Comparison of ENCODE assay signal across 19 mouse cellular contexts in genomic region chr11:97733689-97734088, GRCm38 (mm10). TPM values are rescaled to one million over a fixed set of nuclear protein-coding genes. Genes with fewer than 3 reads are reported as not detected.
A peak's percentile ranks its signal among the peaks of the same experiment; 100 is the strongest.
DNase-seq lines count a peak whose midpoint lies in the region; ATAC-seq and TF ChIP-seq lines count a peak whose summit lies in the region.
"Had no signal": no experiment of that assay in that cellular context is flagged by ENCODE, and none has a peak within 500 bp of the region (broad histone marks: within the 10 kb centered on the region; RNA-seq: fewer than 3 reads in every experiment).

No protein-coding gene starts in this region.

- H3K27ac ChIP-seq in hindbrain, embryonic 10.5 days, result peak overlapping the region; percentile 50; the same call in 1 of the 2 replicates
- H3K27ac ChIP-seq in hindbrain, embryonic 12.5 days, result no peak overlapping the region
- no peak overlapping the region for H3K27ac ChIP-seq in midbrain, embryonic 11.5 days (ENCODE audit: low read depth, low read length)
- no peak overlapping the region for H3K27ac ChIP-seq in midbrain, postnatal 0 days (ENCODE audit: low read depth, low read length)
- H3K27ac ChIP-seq: hindbrain, embryonic 15.5 days; liver, embryonic 14.5 days; neural tube, embryonic 12.5 days had no signal

- H3K4me3 ChIP-seq in hindbrain, embryonic 10.5 days, result 0 out of 2 replicates have a peak overlapping the region, but pooled peaks have one; percentile 1
- no peak overlapping the region for H3K4me3 ChIP-seq in hindbrain, embryonic 12.5 days
- H3K4me3 ChIP-seq in midbrain, embryonic 11.5 days (ENCODE audit: low read depth, low read length), result no peak overlapping the region
- no peak overlapping the region for H3K4me3 ChIP-seq in midbrain, postnatal 0 days (ENCODE audit: low read depth, low read length)
- H3K4me3 ChIP-seq: hindbrain, embryonic 15.5 days; neural tube, embryonic 12.5 days had no signal

- no peak overlapping the region for H3K9ac ChIP-seq in hindbrain, embryonic 12.5 days
- H3K9ac ChIP-seq in midbrain, embryonic 11.5 days (ENCODE audit: low read length), result no peak overlapping the region
- no peak overlapping the region for H3K9ac ChIP-seq in midbrain, postnatal 0 days (replicated peaks; ENCODE audit: low read length, poor library complexity, severe bottlenecking)
- H3K9ac ChIP-seq: hindbrain, embryonic 15.5 days; liver, embryonic 14.5 days; neural tube, embryonic 12.5 days had no signal

- no peak overlapping the region for H3K4me2 ChIP-seq in hindbrain, embryonic 12.5 days (replicated peaks)
- H3K4me2 ChIP-seq in midbrain, embryonic 11.5 days, result no peak overlapping the region
- no peak overlapping the region for H3K4me2 ChIP-seq in midbrain, postnatal 0 days (ENCODE audit: low read depth, low read length, poor library complexity, severe bottlenecking)
- H3K4me2 ChIP-seq: hindbrain, embryonic 15.5 days; neural tube, embryonic 12.5 days had no signal

- intact Hi-C loops in left cerebral cortex, postnatal 10 days (cut with DNase I), result no loop called here

- H3K36me3 ChIP-seq in hindbrain, embryonic 10.5 days, result peaks cover 39% of the 10 kb centered on the region
- H3K36me3 ChIP-seq in hindbrain, embryonic 12.5 days, result peaks cover 33% of the 10 kb centered on the region
- peaks cover 5% of the 10 kb centered on the region; the same call in 1 of the 2 replicates for H3K36me3 ChIP-seq in midbrain, embryonic 11.5 days (ENCODE audit: control insufficient read depth, insufficient read depth, low read length)
- H3K36me3 ChIP-seq in midbrain, postnatal 0 days (ENCODE audit: insufficient read depth, low read length), result peaks cover 25% of the 10 kb centered on the region

- H3K4me1 ChIP-seq in hindbrain, embryonic 10.5 days (replicated peaks), result peaks cover 15% of the 10 kb centered on the region
- peaks cover 9% of the 10 kb centered on the region for H3K4me1 ChIP-seq in hindbrain, embryonic 12.5 days
- H3K4me1 ChIP-seq in midbrain, embryonic 11.5 days (ENCODE audit: control insufficient read depth, insufficient read depth, low read length), result no peaks in the 10 kb centered on the region; the same call in none of the 2 replicates
- H3K4me1 ChIP-seq in midbrain, postnatal 0 days (ENCODE audit: insufficient read depth, low read length), result no peaks in the 10 kb centered on the region
- H3K4me1 ChIP-seq: neural tube, embryonic 12.5 days had no signal

- no peaks in the 10 kb centered on the region for H3K27me3 ChIP-seq in hindbrain, embryonic 10.5 days (ENCODE audit: insufficient read depth, poor library complexity, severe bottlenecking)
- H3K27me3 ChIP-seq in hindbrain, embryonic 12.5 days, result no peaks in the 10 kb centered on the region
- H3K27me3 ChIP-seq in midbrain, embryonic 11.5 days (ENCODE audit: control insufficient read depth, insufficient read depth, low read length), result no peaks in the 10 kb centered on the region
- H3K27me3 ChIP-seq in midbrain, postnatal 0 days (ENCODE audit: insufficient read depth, low read length), result no peaks in the 10 kb centered on the region
- H3K27me3 ChIP-seq: hindbrain, embryonic 15.5 days; neural tube, embryonic 12.5 days had no signal

- no peak for TF ChIP-seq CTCF in midbrain, postnatal 0 days (IDR thresholded peaks at IDR 0.05)

- 52% methylated on average over 10 of the region's 10 CpGs for WGBS in hindbrain, embryonic 10.5 days
- WGBS in hindbrain, embryonic 12.5 days, result 43% methylated on average over 10 of the region's 10 CpGs
- WGBS in midbrain, embryonic 11.5 days, result 61% methylated on average over 10 of the region's 10 CpGs
- 60% methylated on average over 10 of the region's 10 CpGs for WGBS in midbrain, postnatal 0 days

- no peak for ATAC-seq in hindbrain, embryonic 12.5 days (ENCODE audit: low FRiP score)
- ATAC-seq in midbrain, embryonic 11.5 days (ENCODE audit: low FRiP score), result no peak
- no peak for ATAC-seq in midbrain, postnatal 0 days (ENCODE audit: low FRiP score)

- H3K9me3 ChIP-seq in hindbrain, embryonic 10.5 days, result no peaks in the 10 kb centered on the region
- no peaks in the 10 kb centered on the region for H3K9me3 ChIP-seq in hindbrain, embryonic 12.5 days (replicated peaks)
- no peaks in the 10 kb centered on the region for H3K9me3 ChIP-seq in midbrain, embryonic 11.5 days (ENCODE audit: control insufficient read depth, low read length)
- no peaks in the 10 kb centered on the region for H3K9me3 ChIP-seq in midbrain, postnatal 0 days (ENCODE audit: low read length)
- H3K9me3 ChIP-seq: hindbrain, embryonic 15.5 days; neural tube, embryonic 12.5 days had no signal

- peak; percentile 48 for DNase-seq in hindbrain, embryonic 10.5 days (ENCODE audit: low spot score)
- DNase-seq in midbrain, embryonic 11.5 days (ENCODE audit: low spot score, missing footprints), result peak; percentile 80
- DNase-seq in midbrain, postnatal 0 days (ENCODE audit: low spot score), result no peak
- DNase-seq in hindlimb bud, embryonic 11.5 days (ENCODE audit: extremely low spot score, low read depth, low spot score), result peak; percentile 81
- peak; percentile 27 for DNase-seq in yolk sac, embryonic 10.5 days (ENCODE audit: low spot score)
- no peak for DNase-seq in frontal cortex, adult 2 months (ENCODE audit: extremely low spot score in 1 of 2, low spot score in 1 of 2)
- DNase-seq in left cerebral cortex, postnatal 10 days (ENCODE audit: extremely low spot score in 1 of 2, low spot score in 2 of 2), result no peak
- DNase-seq: cerebellum, adult 9-11 months; kidney, adult 8-10 months; thymus, postnatal 36 days had no signal

RNA-seq across cellular contexts. Expression of gene Pip4k2b, which starts 10.8 kb away (rescaled TPM):
- polyA plus RNA-seq in hindbrain, embryonic 10.5 days (2016; fragmentation: Nextera tagmentation; extraction: Ambion mirVana), result 1.8 and 2.0 TPM in 2 replicates
- polyA plus RNA-seq in hindbrain, embryonic 12.5 days (2016; fragmentation: Nextera tagmentation; extraction: Ambion mirVana), result 2.6 and 3.4 TPM in 2 replicates
- polyA plus RNA-seq in midbrain, embryonic 11.5 days (2014; fragmentation: Nextera tagmentation; extraction: Ambion mirVana), result 2.4 TPM in 2 replicates
- 149 and 166 TPM in 2 replicates for total RNA-seq in midbrain, postnatal 0 days (2014; rRNA removed)
- polyA plus RNA-seq in midbrain, postnatal 0 days (2015; fragmentation: Nextera tagmentation; extraction: Ambion mirVana), result 4.1 and 5.2 TPM in 2 replicates
- polyA plus RNA-seq in frontal cortex, adult 2 months (2012; rRNA removed), result 60.9 and 63.3 TPM in 2 replicates
- total RNA-seq in left cerebral cortex, postnatal 10 days (2021), result 100 to 1,000 TPM; 146 to 153 TPM

RNA-seq across cellular contexts. Expression of gene Psmb3, which starts 30.5 kb away (rescaled TPM):
- polyA plus RNA-seq in hindbrain, embryonic 10.5 days (2016; fragmentation: Nextera tagmentation; extraction: Ambion mirVana), result 642 and 643 TPM in 2 replicates
- 375 and 438 TPM in 2 replicates for polyA plus RNA-seq in hindbrain, embryonic 12.5 days (2016; fragmentation: Nextera tagmentation; extraction: Ambion mirVana)
- polyA plus RNA-seq in midbrain, embryonic 11.5 days (2014; fragmentation: Nextera tagmentation; extraction: Ambion mirVana), result 477 and 517 TPM in 2 replicates
- 386 and 449 TPM in 2 replicates for total RNA-seq in midbrain, postnatal 0 days (2014; rRNA removed)
- polyA plus RNA-seq in midbrain, postnatal 0 days (2015; fragmentation: Nextera tagmentation; extraction: Ambion mirVana), result 473 and 491 TPM in 2 replicates
- 241 and 243 TPM in 2 replicates for polyA plus RNA-seq in frontal cortex, adult 2 months (2012; rRNA removed)
- 100 to 1,000 TPM; 153 to 159 TPM for total RNA-seq in left cerebral cortex, postnatal 10 days (2021)

RNA-seq across cellular contexts. Expression of gene Cwc25, which starts 32.7 kb away (rescaled TPM):
- polyA plus RNA-seq in hindbrain, embryonic 10.5 days (2016; fragmentation: Nextera tagmentation; extraction: Ambion mirVana), result 19.4 and 20.6 TPM in 2 replicates
- polyA plus RNA-seq in hindbrain, embryonic 12.5 days (2016; fragmentation: Nextera tagmentation; extraction: Ambion mirVana), result 22.0 and 25.4 TPM in 2 replicates
- 12.6 and 15.0 TPM in 2 replicates for polyA plus RNA-seq in midbrain, embryonic 11.5 days (2014; fragmentation: Nextera tagmentation; extraction: Ambion mirVana)
- 11.8 and 16.0 TPM in 2 replicates for total RNA-seq in midbrain, postnatal 0 days (2014; rRNA removed)
- 12.0 TPM in 2 replicates for polyA plus RNA-seq in midbrain, postnatal 0 days (2015; fragmentation: Nextera tagmentation; extraction: Ambion mirVana)
- polyA plus RNA-seq in frontal cortex, adult 2 months (2012; rRNA removed), result 18.0 and 19.0 TPM in 2 replicates
- total RNA-seq in left cerebral cortex, postnatal 10 days (2021), result 10 to 100 TPM; 18.8 to 19.4 TPM

RNA-seq across cellular contexts. Expression of gene Pcgf2, which starts 33.4 kb away (rescaled TPM):
- polyA plus RNA-seq in hindbrain, embryonic 10.5 days (2016; fragmentation: Nextera tagmentation; extraction: Ambion mirVana), result 15.6 and 17.0 TPM in 2 replicates
- 23.3 and 24.7 TPM in 2 replicates for polyA plus RNA-seq in hindbrain, embryonic 12.5 days (2016; fragmentation: Nextera tagmentation; extraction: Ambion mirVana)
- polyA plus RNA-seq in midbrain, embryonic 11.5 days (2014; fragmentation: Nextera tagmentation; extraction: Ambion mirVana), result 13.4 and 16.1 TPM in 2 replicates
- total RNA-seq in midbrain, postnatal 0 days (2014; rRNA removed), result 16.0 and 19.6 TPM in 2 replicates
- polyA plus RNA-seq in midbrain, postnatal 0 days (2015; fragmentation: Nextera tagmentation; extraction: Ambion mirVana), result 14.2 and 16.7 TPM in 2 replicates
- 74.6 and 83.8 TPM in 2 replicates for polyA plus RNA-seq in frontal cortex, adult 2 months (2012; rRNA removed)
- 10 to 100 TPM; 48.3 to 51.6 TPM for total RNA-seq in left cerebral cortex, postnatal 10 days (2021)

RNA-seq across cellular contexts. Expression of gene 1700001P01Rik, which starts 42.0 kb away (rescaled TPM):
- polyA plus RNA-seq in hindbrain, embryonic 10.5 days (2016; fragmentation: Nextera tagmentation; extraction: Ambion mirVana), result 0.37 and 0.80 TPM in 2 replicates
- 0.68 and 0.98 TPM in 2 replicates for polyA plus RNA-seq in hindbrain, embryonic 12.5 days (2016; fragmentation: Nextera tagmentation; extraction: Ambion mirVana)
- 0.47 and 0.78 TPM in 2 replicates for polyA plus RNA-seq in midbrain, embryonic 11.5 days (2014; fragmentation: Nextera tagmentation; extraction: Ambion mirVana)
- not detected in 2 replicates for total RNA-seq in midbrain, postnatal 0 days (2014; rRNA removed)
- polyA plus RNA-seq in midbrain, postnatal 0 days (2015; fragmentation: Nextera tagmentation; extraction: Ambion mirVana), result 0.29 TPM in 1 of 2 replicates, not detected in the other
- polyA plus RNA-seq in frontal cortex, adult 2 months (2012; rRNA removed), result 0.34 and 0.78 TPM in 2 replicates
- under 1 TPM; 0.60 to 0.63 TPM for total RNA-seq in left cerebral cortex, postnatal 10 days (2021)
- total RNA-seq: adrenal gland, adult 18-20 months; gastrocnemius, postnatal 4 days; megakaryocyte-erythroid progenitor cell, adult 5-6 weeks had no signal
- polyA plus RNA-seq: heart, embryonic 14.5 days; stomach, embryonic 16.5 days had no signal

Comparison
In these comparisons a context has a peak if more than half of its experiments do, and no peak if none do; other contexts are left out.
1. DNase-seq: peak in hindbrain, embryonic 10.5 days (single experiment), midbrain, embryonic 11.5 days (single experiment), hindlimb bud, embryonic 11.5 days (single experiment) and yolk sac, embryonic 10.5 days (single experiment); none in midbrain, postnatal 0 days (single experiment), frontal cortex, adult 2 months (0 of 2) and left cerebral cortex, postnatal 10 days (0 of 2).